Mouse (Mus musculus) intestine, embryonic 16.5 days (tissue): ENCODE measurements at regions not wholly inside any gene's neighbourhood (a gene's known extent, or its start where the extent isn't known, plus 50 kb on each side); places are given as distances from the start of the nearest gene placed in this dataset.

ENCODE experiments used
- ATAC-seq: fragments of 200-750 bp; cut with Nextera tagmentation; 2 replicates; pipeline ENCODE4 v1.8.0; 2017; ENCODE audit warnings: moderate TSS enrichment, moderate library complexity
- H3K27ac ChIP-seq: fragments of 300-500 bp; sonication (generic); 2 replicates; pipeline ENCODE4 v1.5.1; 2014; ENCODE audit warnings: mild to moderate bottlenecking, low read length
- H3K27me3 ChIP-seq: fragments of 300-500 bp; sonication (generic); replicated peaks from 2 replicates; pipeline ENCODE4 v1.6.1; 2014; ENCODE audit warnings: low read length, control low read depth, mixed read lengths; ENCODE audit not compliant: control insufficient read depth, insufficient read depth
- H3K36me3 ChIP-seq: fragments of 300-500 bp; sonication (generic); 2 replicates; pipeline ENCODE4 v1.6.1; 2014; ENCODE audit warnings: low read length, control low read depth; ENCODE audit not compliant: control insufficient read depth, insufficient read depth
- H3K4me1 ChIP-seq: fragments of 300-500 bp; sonication (generic); 2 replicates; pipeline ENCODE4 v1.6.1; 2014; ENCODE audit warnings: low read length, control low read depth, mixed read lengths; ENCODE audit not compliant: control insufficient read depth, insufficient read depth
- H3K4me2 ChIP-seq: fragments of 300-500 bp; sonication (generic); 2 replicates; pipeline ENCODE4 v1.6.1; 2014; ENCODE audit warnings: low read depth, low read length, control low read depth
- H3K4me3 ChIP-seq: fragments of 300-500 bp; sonication (generic); 2 replicates; pipeline ENCODE4 v1.5.1; 2014; ENCODE audit warnings: mild to moderate bottlenecking, low read length
- H3K9ac ChIP-seq: fragments of 300-500 bp; sonication (generic); 2 replicates; pipeline ENCODE4 v1.6.1; 2014; ENCODE audit warnings: low read depth, low read length
- H3K9me3 ChIP-seq: fragments of 300-500 bp; sonication (generic); 2 replicates; pipeline ENCODE4 v1.6.1; 2016; ENCODE audit warnings: low read length, control low read depth; ENCODE audit not compliant: control insufficient read depth
- WGBS: fragments of 180-500 bp; shearing (Covaris S2); extraction: QIAGEN DNeasy Blood & Tissue Kit; methylation state at CpG from one replicate; pipeline ENCODE4 v1.1.7; 2014; 5-methylcytosine and 5-hydroxymethylcytosine counted together

DNA sequence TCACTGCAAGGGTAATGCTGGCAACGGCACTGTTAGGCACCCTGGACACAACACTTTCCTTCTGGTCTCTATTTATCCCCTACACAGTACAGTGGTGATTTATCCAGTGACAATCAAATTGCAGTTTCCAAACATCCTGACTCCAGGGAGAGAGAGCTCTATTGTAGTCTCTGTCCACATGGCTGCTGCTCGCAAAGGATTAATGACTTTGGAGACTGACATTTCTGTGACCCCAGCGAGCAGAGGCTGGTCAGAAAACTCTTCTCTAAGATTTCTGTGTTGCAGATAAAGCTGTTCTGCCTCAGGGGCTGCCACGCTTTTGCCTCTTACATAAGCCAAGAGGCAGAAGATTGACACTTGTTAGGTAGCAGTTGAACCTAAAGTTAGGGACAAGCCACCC, 83.6 kb upstream of the Nck2 start:
- H3K9ac ChIP-seq: no peak overlapping the region
- peak overlapping the region; percentile 67 for H3K27ac ChIP-seq
- peaks cover 15% of the 10 kb centered on the region for H3K4me1 ChIP-seq
- H3K4me2 ChIP-seq: no peak overlapping the region
- 28% methylated on average over 4 of the region's 4 CpGs for WGBS
- peak; percentile 58 for ATAC-seq
- no peak overlapping the region for H3K4me3 ChIP-seq
- no peaks in the 10 kb centered on the region for H3K9me3 ChIP-seq
- H3K27me3 ChIP-seq: no peaks in the 10 kb centered on the region
- no peaks in the 10 kb centered on the region for H3K36me3 ChIP-seq

DNA sequence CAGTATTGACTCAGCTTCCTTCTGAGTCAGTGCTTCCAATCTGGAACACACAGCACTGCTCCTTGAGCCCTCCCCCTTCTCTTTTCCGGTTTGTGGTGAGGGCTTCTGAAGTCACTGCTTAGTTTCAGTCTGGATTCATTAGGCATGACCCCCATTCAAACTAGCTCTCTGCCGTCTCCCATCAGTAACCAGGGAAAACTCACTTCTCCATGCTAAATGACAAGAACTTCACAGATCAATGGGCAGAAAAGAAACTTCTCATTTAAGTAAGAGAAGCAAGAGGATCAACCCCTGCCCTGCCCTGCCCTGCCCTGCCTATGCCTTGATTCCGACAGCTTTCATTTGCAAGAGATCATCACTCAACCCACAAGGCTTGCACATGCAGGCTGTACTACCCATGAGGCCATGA, 82.9 kb upstream of the Nck2 start:
- peak; percentile 38; the same call in 1 of the 2 replicates for ATAC-seq
- H3K4me2 ChIP-seq: no peak overlapping the region
- no peak overlapping the region for H3K9ac ChIP-seq
- WGBS: 28% methylated on average over 3 of the region's 3 CpGs
- H3K36me3 ChIP-seq: no peaks in the 10 kb centered on the region
- no peak overlapping the region for H3K27ac ChIP-seq
- H3K27me3 ChIP-seq: no peaks in the 10 kb centered on the region
- H3K4me3 ChIP-seq: no peak overlapping the region
- no peaks in the 10 kb centered on the region for H3K9me3 ChIP-seq
- peaks cover 15% of the 10 kb centered on the region for H3K4me1 ChIP-seq

DNA sequence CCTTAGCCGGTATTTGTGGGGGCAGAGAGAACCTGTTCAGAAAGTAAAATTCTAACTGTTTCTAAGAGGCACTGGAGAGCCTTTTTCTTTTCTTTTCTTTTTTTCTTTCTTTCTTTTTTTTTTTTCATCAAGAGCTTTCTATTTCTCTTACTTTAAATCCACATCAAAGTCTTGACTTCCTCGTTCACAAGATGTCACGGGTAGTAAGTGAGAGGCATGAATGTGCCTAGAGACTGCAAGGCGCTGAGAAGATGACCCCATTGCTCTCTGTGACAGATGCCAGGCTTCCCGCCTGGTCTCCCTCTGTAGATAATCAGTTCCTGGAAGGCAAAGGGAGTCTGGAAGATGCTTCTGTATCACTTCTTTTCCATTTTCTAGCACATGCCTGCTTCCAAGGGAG, 82.2 kb upstream of the Nck2 start:
- no peak for ATAC-seq
- H3K4me1 ChIP-seq: peaks cover 15% of the 10 kb centered on the region

DNA sequence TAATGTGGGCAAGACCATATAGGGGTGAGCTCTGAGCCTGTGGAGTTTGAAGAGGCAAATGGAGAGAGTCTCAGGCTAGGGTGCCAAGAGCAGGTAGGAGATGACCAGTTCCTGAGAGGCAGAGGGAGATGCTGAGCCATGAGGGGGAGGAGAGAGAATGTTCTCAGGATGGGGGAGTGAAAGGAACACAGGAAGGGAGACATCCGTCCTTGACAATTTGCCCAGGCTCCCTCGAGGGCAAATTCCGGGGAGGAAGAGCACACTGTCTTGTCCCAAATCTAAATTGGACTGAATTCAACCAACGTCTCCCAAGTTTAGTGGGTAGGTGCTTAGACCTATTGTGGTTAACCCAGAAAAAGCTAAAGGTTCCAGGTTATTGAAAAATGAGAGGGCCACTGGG, 81.2 kb upstream of the Nck2 start:
- Histone ChIP-seq H3K4me1 (peaks cover 15% of the 10 kb centered on the region), H3K4me3 (no peak overlapping the region), H3K27ac (no peak overlapping the region), H3K9me3 (no peaks in the 10 kb centered on the region), H3K36me3 (no peaks in the 10 kb centered on the region), H3K9ac (no peak overlapping the region), H3K4me2 (no peak overlapping the region), H3K27me3 (no peaks in the 10 kb centered on the region)
- 69% methylated on average over 4 of the region's 4 CpGs for WGBS
- no peak for ATAC-seq

More for the DNA sequence above, 82.2 kb upstream of the Nck2 start:
- WGBS: 62% methylated on average over 5 of the region's 5 CpGs
- H3K4me3 ChIP-seq: no peak overlapping the region
- no peaks in the 10 kb centered on the region for H3K36me3 ChIP-seq
- no peaks in the 10 kb centered on the region for H3K9me3 ChIP-seq
- no peak overlapping the region for H3K4me2 ChIP-seq
- H3K9ac ChIP-seq: no peak overlapping the region
- no peak overlapping the region for H3K27ac ChIP-seq
- no peaks in the 10 kb centered on the region for H3K27me3 ChIP-seq

DNA sequence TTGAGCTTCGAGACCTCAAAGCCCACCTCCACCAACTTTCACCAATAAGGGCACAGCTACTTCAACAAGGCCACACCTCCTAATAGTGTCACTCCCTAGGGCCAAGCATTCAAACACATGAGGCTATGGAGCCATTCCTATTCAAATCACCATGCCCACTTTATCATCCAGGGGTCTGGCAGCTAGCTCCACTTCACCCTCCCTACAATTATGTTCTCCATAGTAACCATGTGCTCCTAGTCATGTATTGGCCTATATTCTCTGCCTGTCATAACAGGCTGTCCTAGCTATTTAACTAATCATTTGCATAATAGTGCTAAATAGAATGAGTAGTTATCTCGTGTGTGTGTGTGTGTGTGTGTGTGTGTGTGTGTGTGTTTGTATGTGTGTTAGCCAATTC, 77.9 kb upstream of the Nck2 start:
- Histone ChIP-seq H3K4me1 (no peaks in the 10 kb centered on the region), H3K27me3 (no peaks in the 10 kb centered on the region), H3K27ac (no peak overlapping the region), H3K4me3 (no peak overlapping the region), H3K9me3 (no peaks in the 10 kb centered on the region), H3K9ac (no peak overlapping the region), H3K4me2 (no peak overlapping the region), H3K36me3 (no peaks in the 10 kb centered on the region)
- no peak for ATAC-seq
- 71% methylated on average over 2 of the region's 2 CpGs for WGBS

DNA sequence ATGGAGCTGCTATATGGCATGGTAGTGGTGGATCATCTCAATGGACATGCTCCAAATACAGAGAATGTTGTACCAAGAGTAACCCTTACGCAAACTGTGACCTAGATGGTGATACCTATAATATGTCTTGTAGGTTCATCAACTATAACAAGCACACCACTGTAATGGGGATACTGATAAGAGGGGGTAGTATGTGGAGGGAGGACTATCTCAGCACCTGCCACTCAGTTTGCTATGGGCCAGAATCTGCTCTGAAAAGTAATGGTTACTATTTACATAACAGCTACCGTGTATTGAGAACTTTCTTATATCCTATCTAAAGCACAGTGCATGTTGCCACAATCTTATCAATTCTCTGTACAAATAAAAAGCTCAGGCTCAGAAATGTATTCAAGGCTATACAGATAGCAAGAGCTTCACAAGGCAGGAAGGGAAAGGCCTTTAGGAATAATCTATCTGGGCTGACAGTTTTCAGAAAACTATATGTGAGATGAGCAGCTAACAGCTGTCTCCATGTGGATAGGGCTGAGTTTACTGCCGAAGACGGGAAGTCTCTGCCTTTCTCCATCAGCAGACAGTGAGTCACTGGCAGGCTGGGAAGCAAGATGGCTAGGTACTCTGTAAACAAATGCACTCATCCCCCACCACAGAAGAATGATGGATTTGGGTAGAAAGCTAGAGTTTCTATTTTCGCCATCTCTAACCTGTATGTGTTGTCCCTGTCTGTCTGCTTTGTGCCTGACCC, 77.1 kb upstream of the Nck2 start:
- no peak for ATAC-seq
- WGBS: 52% methylated on average over 5 of the region's 5 CpGs

DNA sequence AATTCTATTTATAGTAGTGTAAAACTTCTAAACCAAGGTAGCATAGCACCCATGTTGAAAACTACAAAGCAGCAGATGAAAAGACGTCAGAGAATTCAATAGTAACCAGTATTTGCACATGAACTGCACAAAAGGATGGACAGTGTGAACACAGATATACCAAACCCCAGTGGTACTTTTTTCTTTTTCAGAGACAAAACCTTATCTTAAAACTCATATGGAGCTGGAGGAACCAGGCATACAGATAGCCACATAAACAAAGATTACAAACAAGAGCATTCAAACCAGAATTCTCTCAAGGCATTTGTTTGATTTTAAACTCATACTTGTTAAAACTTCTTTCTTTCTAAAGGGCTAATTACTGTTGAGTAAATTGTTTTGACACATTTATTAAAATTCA, 72.5 kb upstream of the Nck2 start:
- H3K4me3 ChIP-seq: no peak overlapping the region
- no peaks in the 10 kb centered on the region for H3K27me3 ChIP-seq
- H3K9ac ChIP-seq: no peak overlapping the region
- H3K36me3 ChIP-seq: no peaks in the 10 kb centered on the region
- H3K4me1 ChIP-seq: no peaks in the 10 kb centered on the region
- 71% methylated on average over 1 of the region's 1 CpGs for WGBS
- H3K9me3 ChIP-seq: no peaks in the 10 kb centered on the region
- H3K4me2 ChIP-seq: no peak overlapping the region
- no peak overlapping the region for H3K27ac ChIP-seq
- ATAC-seq: no peak

More for the DNA sequence above, 77.1 kb upstream of the Nck2 start:
- no peaks in the 10 kb centered on the region for H3K9me3 ChIP-seq
- H3K4me1 ChIP-seq: no peaks in the 10 kb centered on the region
- no peak overlapping the region for H3K9ac ChIP-seq
- H3K27ac ChIP-seq: no peak overlapping the region
- H3K4me2 ChIP-seq: no peak overlapping the region
- H3K27me3 ChIP-seq: no peaks in the 10 kb centered on the region
- H3K4me3 ChIP-seq: no peak overlapping the region
- no peaks in the 10 kb centered on the region for H3K36me3 ChIP-seq

DNA sequence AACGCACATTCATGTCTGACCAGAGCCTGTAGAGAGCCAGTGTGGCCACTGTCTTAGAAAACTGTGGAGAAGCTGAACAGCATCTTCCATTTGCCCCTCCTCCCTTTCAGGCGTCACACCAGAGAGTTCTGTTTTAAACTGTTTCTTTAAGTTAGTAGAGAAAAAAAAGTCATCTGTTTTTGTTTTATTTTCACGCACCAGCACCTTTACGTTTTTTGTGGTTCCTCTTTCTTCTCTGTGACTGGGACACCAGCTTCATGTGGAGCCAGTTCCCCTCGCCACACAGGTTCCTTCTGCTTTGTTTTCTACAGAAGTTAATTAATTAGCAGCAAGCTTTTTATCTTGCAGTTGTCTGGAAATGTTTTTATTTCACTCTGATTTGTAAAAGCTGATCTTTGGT, 69.4 kb upstream of the Nck2 start:
- Histone ChIP-seq H3K4me3 (no peak overlapping the region), H3K9me3 (no peaks in the 10 kb centered on the region), H3K27me3 (no peaks in the 10 kb centered on the region), H3K4me2 (no peak overlapping the region), H3K36me3 (no peaks in the 10 kb centered on the region), H3K27ac (no peak overlapping the region), H3K9ac (no peak overlapping the region), H3K4me1 (no peaks in the 10 kb centered on the region)
- 75% methylated on average over 5 of the region's 5 CpGs for WGBS
- ATAC-seq: no peak

DNA sequence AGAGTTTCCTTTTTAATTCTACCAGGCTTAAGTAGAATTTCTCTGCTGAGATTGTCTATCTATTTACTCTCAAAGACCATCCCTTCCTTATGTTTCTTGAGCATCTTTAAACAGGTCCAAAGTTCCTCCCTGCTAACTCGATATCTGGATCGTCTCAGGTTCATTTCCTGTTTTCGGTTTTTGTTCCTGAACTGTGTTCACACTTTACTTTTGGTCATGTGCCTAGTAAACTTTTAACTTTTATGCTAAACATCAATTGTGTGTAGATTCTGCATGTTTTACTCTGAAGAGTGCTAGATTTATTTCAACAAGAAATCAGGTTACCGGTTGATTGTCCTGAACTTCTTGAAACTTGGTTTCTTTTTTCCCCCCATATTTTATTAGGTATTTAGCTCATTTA, 68.5 kb upstream of the Nck2 start:
- Histone ChIP-seq H3K27me3 (no peaks in the 10 kb centered on the region), H3K4me1 (no peaks in the 10 kb centered on the region), H3K9me3 (no peaks in the 10 kb centered on the region), H3K4me2 (no peak overlapping the region), H3K9ac (no peak overlapping the region), H3K36me3 (no peaks in the 10 kb centered on the region), H3K4me3 (no peak overlapping the region), H3K27ac (no peak overlapping the region)
- 80% methylated on average over 4 of the region's 4 CpGs for WGBS
- ATAC-seq: no peak
